Mouse (Mus musculus) brain, adult 10 weeks (tissue): ENCODE results near the gene Insig2. TPM values are rescaled to one million over a fixed set of nuclear protein-coding genes. Genes with fewer than 3 reads are reported as not detected.

ENCODE experiments used
- polyA plus RNA-seq: library from polyadenylated mRNA; stranded (reverse); fragments of 350-450 nt; fragmentation: Illumina TruSeq; extraction: RNeasy Lipid Tissue Mini Kit (QIAGEN cat#74804); gene quantifications from one replicate; pipeline ENCODE4 v1.2.3, GENCODE M21; 2015; ENCODE audit warnings: low read depth, low replicate concordance

Insig2 gene
- polyA plus RNA-seq, result 69.9 TPM

DNA sequence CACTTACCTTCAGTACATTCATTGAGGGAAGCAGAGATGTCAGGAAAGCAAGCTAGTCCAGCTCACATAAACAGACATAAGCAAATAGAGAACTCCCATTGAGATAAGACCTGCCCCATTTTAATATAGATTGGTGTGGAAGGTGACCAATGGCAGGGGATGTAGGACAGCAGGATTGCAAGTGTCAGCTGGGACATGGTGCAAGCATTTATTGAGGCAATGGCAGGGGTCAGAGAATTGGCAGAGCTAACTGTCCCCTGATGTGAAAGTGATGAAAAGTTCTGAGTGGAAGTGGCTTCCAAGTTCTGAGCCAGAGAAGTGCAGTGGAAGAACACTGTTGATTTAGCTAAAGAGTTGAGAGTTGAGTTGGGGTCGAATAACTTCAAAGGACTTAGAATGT, at the start of gene Insig2:
TSS of gene Insig2 (minus strand) at position 105 of the 400 bp plus-strand sequence.

Other genes starting within 250 kb of the Insig2 start
- 12.7 TPM for gene Ccdc93, start 98.5 kb upstream of the Insig2 start, polyA plus RNA-seq
- 2.9 TPM for gene Htr5b, start 195.9 kb upstream of the Insig2 start, polyA plus RNA-seq
- 25.1 TPM for gene Ddx18, start 235.4 kb upstream of the Insig2 start, polyA plus RNA-seq